Mouse (Mus musculus) liver, postnatal 0 days (tissue): ENCODE results near the gene Bricd5. TPM values are rescaled to one million over a fixed set of nuclear protein-coding genes. Genes with fewer than 3 reads are reported as not detected.
A peak's percentile ranks its signal among the peaks of the same experiment; 100 is the strongest.

Experiments used
- ATAC-seq: fragments of 200-750 bp; cut with Nextera tagmentation; 2 replicates; pipeline ENCODE4 v1.8.0; 2017; ENCODE audit warnings: mild to moderate bottlenecking, moderate library complexity
- DNase-seq: peaks from one replicate; pipeline ENCODE4 v3.0.0-alpha.2; 2016
- H3K27ac ChIP-seq: fragments of 300-500 bp; sonication (generic); 2 replicates; pipeline ENCODE4 v1.5.1; 2014; ENCODE audit warnings: antibody characterized with exemption, moderate library complexity, mild to moderate bottlenecking, low read depth
- H3K27me3 ChIP-seq: fragments of 300-500 bp; sonication (generic); 2 replicates; pipeline ENCODE4 v1.6.1; 2014; ENCODE audit warnings: low read length, control low read depth, mixed read lengths; ENCODE audit not compliant: insufficient read depth
- H3K36me3 ChIP-seq: fragments of 300-500 bp; sonication (generic); replicated peaks from 2 replicates; pipeline ENCODE4 v1.6.1; 2014; ENCODE audit warnings: mild to moderate bottlenecking, control low read depth, low read length, moderate library complexity, mixed read lengths; ENCODE audit not compliant: insufficient read depth
- H3K4me1 ChIP-seq: fragments of 300-500 bp; sonication (generic); 2 replicates; pipeline ENCODE4 v1.6.1; 2014; ENCODE audit warnings: antibody characterized with exemption, mild to moderate bottlenecking, control low read depth; ENCODE audit not compliant: insufficient read depth
- H3K4me2 ChIP-seq: fragments of 300-500 bp; sonication (generic); 2 replicates; pipeline ENCODE4 v1.6.1; 2014; ENCODE audit warnings: low read depth, mild to moderate bottlenecking, low read length, moderate library complexity, mixed read lengths
- H3K4me3 ChIP-seq: fragments of 300-500 bp; sonication (generic); 2 replicates; pipeline ENCODE4 v1.5.1; 2014; ENCODE audit warnings: low read depth, low read length
- H3K9ac ChIP-seq: fragments of 300-500 bp; sonication (generic); replicated peaks from 2 replicates; pipeline ENCODE4 v1.6.1; 2014; ENCODE audit warnings: mild to moderate bottlenecking, moderate library complexity
- H3K9me3 ChIP-seq: fragments of 300-500 bp; sonication (generic); 2 replicates; pipeline ENCODE4 v1.6.1; 2016; ENCODE audit warnings: mild to moderate bottlenecking, control low read depth, low read length, mixed read lengths
- CTCF ChIP-seq: sonication (generic); IDR thresholded peaks from 2 replicates; pipeline ENCODE4 v1.5.1; 2016; ENCODE audit warnings: antibody characterized with exemption, low read depth
- EP300 ChIP-seq: IDR thresholded peaks from 2 replicates; pipeline ENCODE4 v1.6.1; 2016; ENCODE audit warnings: antibody characterized with exemption, low read depth, mild to moderate bottlenecking
- WGBS: fragments of 180-500 bp; shearing (Covaris S2); extraction: QIAGEN DNeasy Blood & Tissue Kit; methylation state at CpG from one replicate; pipeline ENCODE4 v1.1.7; 2014; ENCODE audit not compliant: insufficient replicate concordance; 5-methylcytosine and 5-hydroxymethylcytosine counted together
- polyA plus RNA-seq: library from polyadenylated mRNA; unstranded; fragments of >200 nt; fragmentation: Nextera tagmentation; extraction: Ambion mirVana; gene quantifications from 2 replicates; pipeline ENCODE4 v1.2.1, GENCODE M21; 2015

The Bricd5 gene
- polyA plus RNA-seq, 1 experiment from 2014 or later = not detected

DNA sequence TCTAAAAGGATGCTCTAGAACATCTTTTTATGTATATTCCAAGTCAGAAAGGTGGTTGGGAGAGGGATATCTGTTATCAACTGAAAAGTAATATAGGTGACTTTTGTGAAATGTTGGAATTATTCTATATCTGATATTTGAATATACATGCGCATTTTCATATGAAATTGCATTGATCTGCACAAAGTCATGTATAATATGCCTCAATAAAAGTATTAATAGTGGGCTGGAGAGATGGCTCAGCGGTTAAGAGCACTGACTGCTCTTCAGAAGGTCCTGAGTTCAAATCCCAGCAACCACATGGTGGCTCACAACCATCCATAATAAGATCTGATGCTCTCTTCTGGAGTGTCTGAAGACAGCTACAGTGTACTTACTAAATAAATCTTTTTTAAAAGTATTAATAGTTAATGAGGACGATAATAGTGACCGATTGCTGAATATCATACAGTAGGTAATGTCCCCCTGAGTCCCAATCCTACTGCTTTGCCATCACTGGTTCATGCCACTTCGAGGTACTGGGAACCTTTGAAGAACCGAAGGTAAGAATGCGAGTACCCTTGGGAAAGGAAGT is 4.3 kb upstream of the Bricd5 start:
- no peak for DNase-seq
- peaks cover 11% of the 10 kb centered on the region for H3K36me3 ChIP-seq
- H3K4me1 ChIP-seq = peaks cover 17% of the 10 kb centered on the region
- H3K27me3 ChIP-seq = no peaks in the 10 kb centered on the region
- peak overlapping the region; percentile 88 for H3K4me3 ChIP-seq
- no peaks in the 10 kb centered on the region for H3K9me3 ChIP-seq
- no peak for ATAC-seq
- peak overlapping the region; percentile 95 for H3K4me2 ChIP-seq
- WGBS = 19% methylated on average over 7 of the region's 7 CpGs
- TF ChIP-seq CTCF (no peak), EP300 (no peak)
- peak overlapping the region; percentile 90 for H3K9ac ChIP-seq
- peak overlapping the region; percentile 83 for H3K27ac ChIP-seq

DNA sequence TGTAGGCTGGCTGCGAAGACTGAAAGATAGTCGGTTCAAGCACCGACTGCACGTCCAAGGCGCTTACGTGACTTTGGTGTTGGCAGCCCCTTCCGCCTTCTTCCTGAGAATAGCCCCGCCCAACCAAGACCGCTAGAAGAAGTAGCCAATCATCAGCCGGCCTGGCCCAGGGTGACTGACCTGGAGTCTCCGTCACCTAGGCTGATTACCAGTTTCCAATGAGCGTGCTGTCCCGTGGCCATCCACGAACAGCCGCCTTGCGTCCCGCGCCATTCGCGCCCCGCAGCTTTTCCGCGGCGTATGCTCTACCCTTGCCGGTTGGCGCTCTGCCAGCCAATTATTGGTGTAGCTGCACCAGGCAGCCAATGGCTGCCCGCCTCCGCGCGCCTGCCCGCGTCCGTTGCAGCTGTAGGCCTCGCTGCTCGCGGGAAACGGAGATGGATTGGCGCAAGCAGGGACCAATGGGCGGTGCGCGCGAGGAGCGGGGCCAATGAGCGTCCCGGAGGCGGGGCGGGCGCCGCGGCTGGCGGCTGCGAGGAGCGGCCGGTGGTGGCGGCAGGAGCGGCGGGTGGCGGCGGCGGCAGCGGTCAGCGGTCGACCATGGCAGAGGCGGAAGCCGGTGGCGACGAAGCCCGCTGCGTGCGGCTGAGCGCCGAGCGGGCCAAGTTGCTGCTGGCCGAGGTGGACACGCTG is 3.6 kb upstream of the Bricd5 start, which contains the start of the genes E4f1 and Pgp:
TSS of gene E4f1 (minus strand) at position 404 of the 693 bp plus-strand sequence.
TSS of gene Pgp (plus strand) at position 483 of the 693 bp plus-strand sequence.
- TF ChIP-seq CTCF (no peak), EP300 (no peak; the same call in 1 of the 2 replicates)
- DNase-seq = peak; percentile 99
- peak within 1 kb of the TSS; percentile 90 for H3K9ac ChIP-seq
- peak; percentile 99 for ATAC-seq
- no peaks in the 10 kb centered on the region for H3K9me3 ChIP-seq
- peaks cover 17% of the 10 kb centered on the region for H3K4me1 ChIP-seq
- WGBS = under 1% methylated on average over 60 of the region's 75 CpGs
- H3K4me3 ChIP-seq = peak within 1 kb of the TSS; percentile 88
- peak within 1 kb of the TSS; percentile 83 for H3K27ac ChIP-seq
- H3K27me3 ChIP-seq = no peaks in the 10 kb centered on the region
- H3K36me3 ChIP-seq = peaks cover 17% of the 10 kb centered on the region
- H3K4me2 ChIP-seq = peak within 1 kb of the TSS; percentile 95

DNA sequence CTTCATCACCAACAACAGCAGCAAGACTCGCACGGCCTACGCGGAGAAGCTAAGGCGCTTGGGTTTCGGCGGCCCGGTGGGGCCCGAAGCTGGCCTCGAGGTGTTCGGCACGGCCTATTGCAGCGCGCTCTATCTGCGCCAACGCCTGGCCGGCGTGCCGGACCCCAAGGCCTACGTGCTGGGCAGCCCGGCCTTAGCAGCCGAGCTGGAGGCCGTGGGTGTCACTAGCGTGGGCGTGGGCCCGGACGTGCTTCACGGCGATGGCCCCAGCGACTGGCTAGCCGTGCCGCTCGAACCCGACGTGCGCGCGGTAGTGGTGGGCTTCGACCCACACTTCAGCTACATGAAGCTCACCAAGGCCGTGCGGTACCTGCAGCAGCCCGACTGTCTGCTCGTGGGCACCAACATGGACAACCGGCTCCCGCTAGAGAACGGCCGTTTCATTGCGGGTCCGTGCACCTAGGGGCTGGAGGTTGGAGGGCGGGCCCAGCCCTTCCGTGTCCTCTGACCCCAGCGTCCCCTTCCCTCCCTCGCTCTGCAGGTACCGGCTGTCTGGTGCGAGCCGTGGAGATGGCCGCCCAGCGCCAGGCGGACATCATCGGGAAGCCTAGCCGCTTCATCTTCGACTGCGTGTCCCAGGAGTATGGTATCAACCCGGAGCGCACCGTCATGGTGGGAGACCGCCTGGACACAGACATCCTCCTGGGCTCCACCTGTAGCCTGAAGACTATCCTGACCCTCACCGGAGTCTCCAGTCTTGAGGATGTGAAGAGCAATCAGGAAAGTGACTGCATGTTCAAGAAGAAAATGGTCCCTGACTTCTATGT is 2.8 kb upstream of the Bricd5 start:
- H3K9me3 ChIP-seq = no peaks in the 10 kb centered on the region
- H3K4me1 ChIP-seq = peaks cover 17% of the 10 kb centered on the region
- H3K27ac ChIP-seq = peak overlapping the region; percentile 83
- peak overlapping the region; percentile 88 for H3K4me3 ChIP-seq
- peak overlapping the region; percentile 95 for H3K4me2 ChIP-seq
- peak; percentile 56 for DNase-seq
- under 1% methylated on average over 66 of the region's 68 CpGs for WGBS
- H3K9ac ChIP-seq = peak overlapping the region; percentile 90
- H3K27me3 ChIP-seq = no peaks in the 10 kb centered on the region
- peak; percentile 35 for ATAC-seq
- peaks cover 26% of the 10 kb centered on the region for H3K36me3 ChIP-seq
- TF ChIP-seq EP300 = no peak
- TF ChIP-seq CTCF = no peak

DNA sequence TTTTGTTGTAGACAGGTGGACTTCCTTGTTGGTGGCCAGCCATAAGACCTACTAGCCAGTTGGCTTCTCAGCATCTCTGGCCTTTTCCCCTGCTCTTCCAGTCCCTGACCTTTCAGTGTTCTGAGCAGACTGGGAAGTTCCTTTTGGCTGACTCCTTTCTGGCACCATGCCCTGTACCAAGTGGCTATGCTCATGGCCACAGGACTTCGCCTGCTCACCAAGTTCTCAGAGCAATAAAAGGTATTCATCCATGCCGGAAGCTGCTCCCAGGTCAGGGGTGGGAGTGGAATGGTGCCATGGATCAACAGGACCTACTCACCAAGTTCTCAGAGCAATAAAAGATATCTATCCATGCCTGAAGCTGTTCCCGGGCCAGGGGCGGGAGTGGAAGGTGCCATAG is 1.2 kb upstream of the Bricd5 start:
- Histone ChIP-seq H3K4me2 (peak overlapping the region; percentile 95), H3K9me3 (no peaks in the 10 kb centered on the region), H3K27me3 (no peaks in the 10 kb centered on the region), H3K4me1 (peaks cover 17% of the 10 kb centered on the region), H3K4me3 (peak overlapping the region; percentile 88; the same call in 1 of the 2 replicates), H3K36me3 (peaks cover 39% of the 10 kb centered on the region), H3K27ac (no peak overlapping the region), H3K9ac (peak overlapping the region; percentile 90)
- 76% methylated on average over 4 of the region's 4 CpGs for WGBS
- no peak for DNase-seq
- TF ChIP-seq CTCF = no peak
- no peak for TF ChIP-seq EP300
- no peak for ATAC-seq

DNA sequence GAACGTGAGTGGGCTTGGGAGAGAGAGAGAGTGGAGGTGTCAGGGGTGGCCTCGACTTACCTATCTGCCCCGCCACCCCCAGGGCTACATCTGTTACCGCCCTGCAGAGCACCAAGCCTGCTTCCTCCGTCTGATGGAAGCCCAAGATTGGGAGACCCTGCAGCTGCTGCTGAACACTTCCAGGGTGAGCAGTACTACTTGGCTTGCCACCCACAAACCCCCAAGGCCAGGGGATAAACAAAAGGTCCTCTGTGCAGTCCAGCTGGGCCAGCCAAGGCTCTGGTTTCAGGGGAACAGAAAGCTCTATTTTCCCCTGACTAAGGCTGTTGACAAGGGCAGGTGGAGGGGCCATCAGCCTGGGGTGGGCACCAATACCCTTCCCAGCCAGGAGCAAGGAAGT is 873 bp downstream of the Bricd5 start:
- 74% methylated on average over 5 of the region's 5 CpGs for WGBS
- H3K36me3 ChIP-seq = peaks cover 39% of the 10 kb centered on the region
- no peak overlapping the region for H3K9ac ChIP-seq
- peaks cover 26% of the 10 kb centered on the region for H3K4me1 ChIP-seq
- no peak overlapping the region for H3K27ac ChIP-seq
- DNase-seq (no peak), ATAC-seq (no peak)
- H3K9me3 ChIP-seq = no peaks in the 10 kb centered on the region
- H3K4me2 ChIP-seq = no peak overlapping the region
- no peak overlapping the region for H3K4me3 ChIP-seq
- TF ChIP-seq EP300 (no peak), CTCF (no peak)
- H3K27me3 ChIP-seq = no peaks in the 10 kb centered on the region

DNA sequence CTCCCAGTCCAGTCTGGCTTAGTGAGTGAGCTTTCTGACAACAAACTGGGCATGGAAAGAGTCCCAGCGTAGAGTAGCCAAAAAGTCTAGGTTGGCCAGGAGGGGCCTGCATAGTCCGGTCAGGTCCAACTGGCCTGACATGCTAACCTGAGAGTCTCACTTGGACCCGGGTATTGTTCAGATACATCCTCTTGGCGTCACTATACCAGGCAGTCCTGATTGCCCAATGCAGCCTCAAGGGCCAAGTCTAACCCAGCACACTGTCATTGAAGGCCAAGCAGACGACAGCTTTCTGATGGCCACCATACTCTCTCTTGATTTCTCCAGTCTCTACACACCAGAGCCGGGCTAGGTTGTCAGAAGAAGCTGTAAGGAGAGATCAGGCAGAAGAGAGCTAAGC is 1.9 kb downstream of the Bricd5 start:
- H3K36me3 ChIP-seq = peaks cover 39% of the 10 kb centered on the region
- ATAC-seq (no peak), DNase-seq (no peak)
- TF ChIP-seq CTCF (no peak), EP300 (no peak)
- H3K27ac ChIP-seq = no peak overlapping the region
- no peak overlapping the region for H3K9ac ChIP-seq
- H3K4me2 ChIP-seq = peak overlapping the region; percentile 50; the same call in 1 of the 2 replicates
- no peaks in the 10 kb centered on the region for H3K9me3 ChIP-seq
- peaks cover 29% of the 10 kb centered on the region for H3K4me1 ChIP-seq
- H3K4me3 ChIP-seq = no peak overlapping the region
- H3K27me3 ChIP-seq = no peaks in the 10 kb centered on the region
- WGBS = 78% methylated on average over 6 of the region's 6 CpGs
